Mouse (Mus musculus) ovary, adult 18-20 months (tissue): Measurements from ENCODE around the gene Gp5.
"Not testable (repeated sequence)": the region's sequence is repeated elsewhere in the genome, so short reads cannot be mapped to it uniquely, and the experiment has no call there.

ENCODE experiments used
- DNase-seq: peaks from one replicate; pipeline ENCODE4 v3.0.0; 2022; ENCODE audit warnings: low spot score, mixed read lengths

Gp5 gene

DNA sequence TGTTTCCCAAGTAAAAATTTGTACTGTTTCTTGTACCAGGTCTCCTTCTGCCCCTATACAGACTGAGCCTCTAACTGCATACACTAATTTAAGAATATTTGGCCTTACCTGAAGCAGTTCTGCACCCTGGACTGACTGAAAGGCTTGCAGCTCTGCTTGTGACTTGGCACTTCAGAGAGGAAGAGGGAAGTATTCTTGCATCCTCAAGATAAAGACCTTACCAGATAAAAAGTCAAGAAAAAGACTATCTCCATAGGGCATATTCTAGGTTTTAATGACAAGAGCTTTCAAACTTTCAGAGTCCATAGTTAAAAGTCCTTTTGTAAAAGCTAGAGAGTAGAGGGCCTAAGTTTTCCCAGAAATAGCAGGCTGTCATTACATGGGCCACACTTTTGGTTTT lies at the start of gene Gp5:
Gene Gp5, minus strand, starts transcription at position 133 of the 400 bp plus-strand sequence.
- no peak for DNase-seq

DNA sequence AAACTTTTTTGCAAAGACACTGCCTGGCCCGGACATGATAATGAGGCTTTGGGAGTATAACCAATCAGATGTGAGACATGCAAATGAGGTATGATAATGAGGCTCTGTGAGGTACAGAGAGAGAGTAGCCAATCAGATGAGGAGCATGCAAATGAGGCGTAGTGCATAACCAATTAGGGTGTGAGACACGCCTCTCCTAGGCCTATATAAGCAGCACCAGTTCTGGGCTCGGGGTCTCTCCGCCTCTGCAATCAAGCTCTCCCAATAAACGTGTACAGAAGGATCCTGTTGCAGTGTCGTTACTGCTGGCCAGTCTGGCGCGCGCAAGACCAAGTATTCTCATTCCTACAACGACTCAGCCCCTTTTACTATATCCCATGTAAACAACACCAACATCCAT lies 42.9 kb upstream of the Gp5 start:
- DNase-seq, result not testable (repeated sequence)

DNA sequence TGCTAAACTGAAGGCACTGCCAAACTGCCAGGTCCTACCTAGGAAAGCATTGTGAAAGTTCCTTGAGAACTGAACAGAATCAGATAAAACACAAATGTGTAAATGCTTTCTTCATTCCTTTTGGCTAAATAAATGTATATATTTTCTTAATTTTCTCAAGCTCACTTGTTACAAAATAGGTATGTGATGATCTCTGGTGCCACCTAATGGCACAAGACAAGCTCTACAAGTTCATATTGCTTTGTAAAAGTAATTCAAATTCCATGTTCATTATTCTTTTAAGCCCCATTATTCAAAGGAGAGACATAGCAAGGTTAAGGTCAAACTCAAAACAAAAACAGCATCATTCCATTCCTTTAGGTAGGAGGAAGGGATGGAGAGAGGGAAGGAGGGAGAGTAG lies 3.7 kb upstream of the Gp5 start:
- DNase-seq, result no peak

DNA sequence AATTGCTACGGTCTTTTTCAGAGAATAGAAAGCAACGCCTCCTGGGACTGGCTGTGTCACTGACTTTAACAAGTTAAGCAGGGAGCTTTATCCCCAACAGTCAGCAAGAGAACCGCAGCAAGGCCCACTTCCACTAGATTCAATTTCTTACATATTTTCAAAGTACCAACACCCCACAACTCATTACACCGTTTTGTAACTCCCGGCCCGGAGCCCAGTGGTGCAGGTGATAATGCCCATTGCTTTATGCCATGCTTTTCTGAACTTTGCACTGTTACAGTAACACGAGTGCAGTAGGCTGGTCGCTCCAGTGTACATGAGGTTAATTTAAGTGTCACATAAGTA lies 436 bp downstream of the Gp5 start:
- DNase-seq, result no peak

DNA sequence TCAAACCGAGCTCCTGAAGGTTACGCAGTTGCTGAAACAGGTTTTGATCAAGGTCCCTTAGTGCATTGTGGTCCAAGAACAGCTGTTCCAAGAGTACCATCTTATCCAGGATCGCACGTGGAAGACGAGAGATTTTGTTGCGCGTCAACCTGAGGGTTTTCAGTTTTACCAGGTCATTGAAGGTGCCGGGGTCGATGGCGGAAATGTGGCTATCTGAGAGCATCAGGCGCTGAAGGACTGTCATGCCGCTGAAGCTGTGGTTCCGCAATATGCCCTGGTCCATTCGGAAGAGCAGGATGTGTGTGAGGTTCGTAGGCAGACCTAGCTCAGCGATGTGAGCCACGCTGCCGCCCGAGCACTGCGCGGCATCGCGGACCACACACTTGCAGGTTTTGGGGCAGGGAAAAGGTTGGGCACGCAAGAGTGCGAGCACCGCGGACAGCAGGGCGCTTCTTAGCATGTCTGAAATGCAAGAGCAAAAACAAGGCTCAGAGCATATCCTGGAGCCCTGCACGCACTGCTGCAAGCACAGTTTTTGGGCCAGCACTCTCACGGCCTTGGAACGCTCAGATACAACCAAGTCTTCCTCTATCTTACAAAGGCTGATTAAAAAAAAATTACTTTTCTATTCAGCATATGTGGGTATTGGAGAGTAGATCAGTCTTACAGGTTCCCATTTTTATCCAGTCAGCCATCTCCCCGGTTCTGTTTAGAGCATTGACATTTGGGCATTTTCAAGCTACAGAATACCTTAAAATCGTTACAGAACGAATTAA lies 996 bp downstream of the Gp5 start:
- no peak for DNase-seq

DNA sequence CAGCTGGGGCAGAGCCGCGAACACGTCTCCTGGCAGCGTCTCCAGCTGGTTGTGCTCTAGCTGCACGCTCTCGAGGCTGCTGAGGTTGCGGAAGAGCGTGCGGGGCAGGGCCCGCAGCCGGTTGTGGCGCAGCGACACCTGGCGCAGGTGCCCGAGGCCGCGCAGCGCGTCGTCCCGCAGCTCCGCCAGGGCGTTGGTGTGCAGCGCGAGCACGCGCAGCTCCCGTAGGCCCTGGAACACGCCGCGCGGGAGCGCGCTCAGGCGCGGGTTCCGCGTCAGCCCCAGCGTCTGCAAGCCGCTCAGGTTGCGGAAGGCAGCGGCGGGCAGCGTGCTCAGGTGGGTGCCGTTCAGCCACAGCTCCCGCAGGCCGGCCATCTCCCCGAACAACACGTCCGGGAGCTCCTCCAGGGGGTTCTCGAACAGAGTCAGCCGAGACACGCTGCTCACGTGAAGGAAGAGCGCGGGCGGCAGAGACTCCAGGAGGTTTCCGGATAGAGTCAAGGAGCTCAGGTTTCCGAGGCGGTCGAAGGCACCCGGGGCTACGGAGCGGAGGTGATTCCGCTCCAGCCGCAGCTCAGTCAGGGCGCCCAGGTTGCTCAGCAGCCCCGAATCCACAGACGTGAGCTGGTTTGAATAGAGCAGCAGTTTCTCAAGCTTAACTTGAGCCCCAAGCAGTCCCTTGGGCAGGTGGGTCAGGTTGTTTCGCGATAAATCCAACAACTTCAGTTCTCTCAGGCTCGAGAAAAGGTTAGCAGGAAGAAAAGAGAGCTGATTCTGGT lies 1.8 kb downstream of the Gp5 start:
- DNase-seq, result no peak

DNA sequence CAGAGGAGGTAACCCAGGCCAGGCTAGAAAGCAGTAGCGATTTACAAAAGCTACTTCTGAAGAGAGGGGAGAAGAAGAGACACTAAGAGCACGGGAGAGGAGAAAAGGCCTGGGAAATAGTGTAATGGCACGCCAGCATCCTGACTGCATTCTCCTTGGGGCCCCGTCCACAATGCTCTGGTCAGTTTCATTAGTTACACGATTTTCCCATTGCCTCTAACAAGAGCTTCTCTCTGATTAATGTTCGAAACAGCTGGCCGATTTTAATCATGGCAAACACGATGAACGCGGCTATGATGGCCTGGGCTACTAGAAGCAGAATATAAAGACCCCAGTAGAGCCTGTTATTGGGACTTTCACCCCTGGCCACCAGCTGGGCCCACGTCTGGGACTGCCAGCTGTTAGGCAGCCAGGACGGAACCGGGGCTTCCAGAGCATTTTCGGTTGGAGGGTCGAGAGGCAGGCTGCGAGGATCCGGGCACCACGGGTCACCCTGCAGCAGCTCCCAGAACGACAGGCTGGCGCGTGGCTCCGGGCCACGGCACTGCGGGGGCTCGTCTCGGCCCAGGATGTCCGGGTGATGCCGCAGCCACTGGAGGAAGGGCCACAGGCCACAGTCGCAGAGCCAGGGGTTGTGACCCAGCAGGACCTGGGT lies 2.5 kb downstream of the Gp5 start:
- no peak for DNase-seq

DNA sequence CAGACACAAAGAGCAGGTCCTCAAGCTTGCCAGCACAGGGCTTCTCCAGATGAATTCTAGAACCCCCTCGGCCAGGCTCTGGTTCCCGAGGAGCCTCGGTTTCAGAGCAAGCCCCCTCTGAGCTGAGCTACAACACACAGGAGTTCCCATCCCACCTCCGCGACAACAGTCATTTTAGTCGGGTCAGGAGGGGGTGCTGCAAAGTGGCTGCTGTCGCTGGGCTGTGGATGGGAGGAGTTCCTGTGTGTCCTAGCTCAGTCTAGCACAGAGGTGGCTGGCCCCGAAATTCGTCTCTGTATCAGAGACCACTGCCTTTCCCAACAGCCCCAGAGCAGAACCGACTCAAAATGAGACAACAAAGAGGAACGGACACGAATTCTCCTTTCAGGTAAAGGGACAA lies 3.3 kb downstream of the Gp5 start:
- DNase-seq, result no peak

DNA sequence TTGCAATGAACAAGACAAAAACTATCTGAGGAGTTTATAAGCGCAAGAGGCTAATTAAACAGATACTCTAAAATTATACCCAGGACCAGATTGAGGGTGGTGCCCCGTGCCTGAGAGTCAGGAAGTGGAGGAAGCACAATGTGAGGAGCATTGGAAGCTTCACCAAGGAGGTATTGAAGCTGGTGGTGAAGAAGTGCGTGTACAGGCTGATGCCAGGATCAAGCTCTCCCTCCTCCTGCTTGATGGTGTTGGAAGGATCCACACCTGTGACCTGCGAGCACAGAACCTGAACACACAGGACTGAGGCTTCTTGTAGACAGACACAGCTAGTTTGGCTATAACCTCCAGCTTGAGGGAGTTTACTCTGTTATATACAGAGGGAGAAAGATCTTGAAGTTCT lies 4.5 kb downstream of the Gp5 start:
- no peak for DNase-seq

DNA sequence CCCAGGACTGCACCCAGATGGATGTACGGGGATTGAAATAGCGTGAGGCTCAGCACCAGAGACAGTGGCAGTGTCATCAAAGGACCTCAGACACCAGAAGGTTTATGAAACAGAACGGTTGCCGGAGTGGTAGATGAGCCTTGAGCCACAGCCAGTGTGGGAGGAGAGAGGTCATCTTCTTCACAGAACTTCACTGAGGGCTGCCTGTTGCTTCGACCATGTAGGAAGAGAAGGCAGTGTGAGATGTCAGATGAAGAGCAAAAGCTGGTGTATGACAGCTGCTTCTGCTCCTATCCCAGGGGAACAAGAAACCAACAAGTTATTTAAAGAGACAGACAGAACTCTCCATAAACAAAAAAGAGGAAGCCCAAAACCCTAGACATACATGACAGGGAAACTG lies 6.3 kb downstream of the Gp5 start:
- DNase-seq, result no peak

DNA sequence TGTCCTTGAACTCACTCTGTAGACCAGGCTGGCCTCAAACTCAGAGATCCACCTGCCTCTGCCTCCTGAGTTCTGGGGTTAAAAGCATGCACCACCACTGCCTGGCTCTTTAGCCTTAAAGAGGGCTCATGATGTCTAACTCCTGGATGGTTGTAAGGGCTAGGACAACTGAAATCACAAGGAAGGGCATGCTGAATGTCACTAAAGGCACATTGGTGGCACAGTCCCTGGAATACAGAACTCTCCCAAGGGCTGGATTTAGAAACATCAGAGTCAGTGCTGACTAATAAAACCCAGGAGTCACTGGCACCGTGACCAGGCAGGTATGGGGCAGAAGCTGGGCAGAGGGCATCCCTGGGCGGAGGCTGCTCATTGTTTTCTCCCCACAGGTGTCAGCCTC lies 7.2 kb downstream of the Gp5 start:
- no peak for DNase-seq

DNA sequence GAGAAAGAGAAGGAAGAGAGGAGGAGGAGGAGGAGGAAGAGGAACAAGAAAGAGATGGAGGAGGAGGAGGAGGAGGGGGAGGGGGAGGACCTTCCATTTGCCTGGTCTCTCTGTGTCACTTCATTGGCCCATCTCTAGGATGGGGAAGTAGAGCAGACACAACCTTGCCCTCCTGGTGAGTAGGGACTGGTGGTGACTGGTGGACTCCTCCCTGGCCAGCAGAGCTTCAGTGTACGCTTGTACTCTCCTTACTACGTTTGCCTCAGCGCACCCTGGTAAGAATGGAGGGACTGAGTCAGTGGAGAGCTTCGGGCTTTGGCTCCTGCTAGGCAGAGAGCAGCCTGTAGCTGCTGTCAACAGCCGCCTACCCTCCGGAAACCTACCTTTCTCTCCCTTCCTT lies 7.9 kb downstream of the Gp5 start:
- no peak for DNase-seq

DNA sequence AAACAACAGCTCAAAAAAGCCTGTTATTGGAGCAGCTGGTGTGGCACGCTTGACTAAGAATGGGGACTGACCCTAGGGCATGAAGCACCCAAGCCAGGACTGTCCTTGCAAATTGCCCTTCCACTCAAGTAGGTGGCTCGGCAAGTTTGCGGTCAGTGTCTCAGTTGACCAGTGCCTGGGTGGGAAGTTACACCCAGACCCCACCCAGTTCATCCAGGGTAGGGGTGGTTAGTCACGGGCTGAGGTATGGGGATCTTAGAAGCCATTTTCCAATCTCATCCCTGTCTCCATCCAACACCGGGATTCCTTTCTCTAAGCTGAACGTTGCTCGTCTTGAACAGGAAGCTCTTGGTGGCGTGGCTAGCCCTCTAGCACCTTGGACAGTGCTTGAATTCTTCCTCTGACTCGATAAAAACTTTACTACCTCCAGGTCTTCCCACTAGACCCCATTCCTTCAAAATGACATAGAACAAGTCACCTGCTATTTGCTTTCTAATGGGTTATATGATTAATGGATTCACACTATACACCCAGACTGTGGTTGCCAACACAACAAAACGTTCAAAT lies 10.8 kb downstream of the Gp5 start:
- no peak for DNase-seq

DNA sequence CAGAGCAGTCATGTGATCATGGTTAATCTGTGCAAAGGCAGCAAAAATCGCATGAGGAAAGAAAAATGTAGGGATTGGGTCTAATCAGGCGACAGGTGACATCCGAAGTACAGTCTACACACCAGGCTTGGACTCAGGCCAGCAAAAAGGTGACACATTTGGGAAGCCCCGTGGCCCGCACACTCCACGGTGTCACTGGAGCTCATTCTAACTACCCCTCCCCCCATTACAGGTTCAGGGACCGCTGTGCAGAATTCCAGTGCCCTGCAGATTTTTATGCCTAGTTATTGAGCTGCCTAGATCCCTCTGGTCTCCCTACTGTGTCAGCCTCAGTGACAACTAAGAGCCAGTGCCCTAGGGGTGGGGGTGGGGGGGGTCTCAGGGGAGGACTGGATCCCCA lies 13.1 kb downstream of the Gp5 start:
- DNase-seq, result no peak

DNA sequence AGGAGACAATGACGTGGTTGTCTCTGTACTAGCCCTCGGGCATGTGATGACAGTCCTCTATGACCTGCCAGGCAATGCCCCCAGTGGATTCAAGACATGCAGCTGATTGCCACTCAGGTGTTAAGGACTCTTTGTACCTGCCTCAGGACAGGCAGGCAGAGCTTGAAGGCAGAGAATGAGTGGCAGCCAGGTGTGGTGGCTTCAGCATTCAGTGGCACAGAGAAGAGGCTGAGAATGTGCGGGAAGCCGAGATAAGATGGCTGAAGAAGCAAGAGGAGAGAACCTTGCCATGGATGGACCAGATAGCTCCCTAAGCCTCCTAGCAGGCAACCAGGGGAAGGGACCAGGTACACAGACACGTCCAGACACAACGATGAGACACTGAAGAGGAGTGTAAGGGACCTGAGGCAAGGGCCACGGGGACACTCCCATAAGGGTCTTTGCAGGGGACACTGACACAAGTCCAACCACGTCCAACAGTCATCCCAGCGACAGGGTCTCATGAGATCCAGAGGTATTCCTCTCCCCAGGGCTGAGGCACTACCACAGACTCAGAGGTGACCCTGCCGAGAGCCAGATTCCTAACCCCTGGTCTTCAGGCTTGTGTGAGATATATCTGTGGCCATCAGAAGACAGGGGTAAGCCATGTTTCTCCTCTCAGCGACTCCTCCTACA lies 13.8 kb downstream of the Gp5 start:
- no peak for DNase-seq

DNA sequence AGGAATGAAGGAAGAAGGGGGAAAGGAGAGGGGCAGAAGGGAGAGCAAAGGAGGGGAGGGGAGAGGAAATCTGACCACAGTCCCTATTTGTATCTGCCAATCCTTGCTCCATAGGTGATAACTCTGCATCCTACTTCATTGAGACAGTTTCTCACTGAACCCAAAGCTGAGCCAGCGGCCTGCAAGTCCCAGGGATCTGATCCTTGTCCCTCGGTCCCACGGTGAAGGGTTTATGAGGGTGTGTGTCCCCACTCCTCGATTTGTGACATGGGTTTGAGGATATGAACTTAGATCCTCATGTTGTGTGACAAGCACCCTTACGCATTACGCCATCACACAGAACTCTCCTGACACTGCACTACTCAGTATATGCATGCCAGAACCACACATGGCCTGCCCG lies 15.5 kb downstream of the Gp5 start:
- no peak for DNase-seq

DNA sequence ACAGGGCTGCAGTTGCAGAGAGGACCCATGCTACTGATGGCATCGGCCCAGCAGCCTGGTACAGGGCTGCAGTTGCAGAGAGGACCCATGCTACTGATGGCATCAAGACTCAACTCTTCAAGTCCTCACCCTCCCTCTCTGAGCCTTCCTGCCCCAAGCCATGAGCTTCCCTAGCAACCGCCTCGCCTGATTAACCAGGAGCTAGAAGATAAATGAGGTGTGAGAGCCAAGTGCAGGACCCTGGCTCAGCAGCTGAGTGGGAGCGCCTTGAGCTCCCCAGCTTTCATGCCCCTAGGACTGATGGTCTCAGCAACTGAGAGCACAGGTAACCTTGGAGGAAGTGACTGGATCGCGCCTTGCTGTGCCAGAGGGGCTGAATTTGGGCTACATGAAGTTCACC lies 20.1 kb downstream of the Gp5 start:
- no peak for DNase-seq

DNA sequence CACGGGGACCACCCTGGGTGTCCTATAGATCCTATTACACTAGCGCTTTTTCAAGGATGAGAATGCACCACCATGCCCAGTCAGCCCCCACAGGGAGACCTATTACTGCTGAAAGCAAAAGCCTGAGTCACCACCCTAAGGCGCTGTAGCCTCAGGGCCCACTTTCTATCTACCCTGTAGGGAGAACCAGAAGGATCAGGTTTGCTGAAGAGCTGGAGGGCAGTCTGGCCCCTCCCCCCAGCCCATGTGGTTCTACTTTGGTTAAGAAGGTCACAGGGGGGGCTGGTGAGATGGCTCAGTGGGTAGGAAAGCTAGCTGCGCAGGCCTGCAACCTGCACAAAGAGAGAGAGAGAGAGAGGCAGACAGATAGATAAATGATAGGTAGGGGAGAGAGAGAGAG lies 24.9 kb downstream of the Gp5 start:
- no peak for DNase-seq

DNA sequence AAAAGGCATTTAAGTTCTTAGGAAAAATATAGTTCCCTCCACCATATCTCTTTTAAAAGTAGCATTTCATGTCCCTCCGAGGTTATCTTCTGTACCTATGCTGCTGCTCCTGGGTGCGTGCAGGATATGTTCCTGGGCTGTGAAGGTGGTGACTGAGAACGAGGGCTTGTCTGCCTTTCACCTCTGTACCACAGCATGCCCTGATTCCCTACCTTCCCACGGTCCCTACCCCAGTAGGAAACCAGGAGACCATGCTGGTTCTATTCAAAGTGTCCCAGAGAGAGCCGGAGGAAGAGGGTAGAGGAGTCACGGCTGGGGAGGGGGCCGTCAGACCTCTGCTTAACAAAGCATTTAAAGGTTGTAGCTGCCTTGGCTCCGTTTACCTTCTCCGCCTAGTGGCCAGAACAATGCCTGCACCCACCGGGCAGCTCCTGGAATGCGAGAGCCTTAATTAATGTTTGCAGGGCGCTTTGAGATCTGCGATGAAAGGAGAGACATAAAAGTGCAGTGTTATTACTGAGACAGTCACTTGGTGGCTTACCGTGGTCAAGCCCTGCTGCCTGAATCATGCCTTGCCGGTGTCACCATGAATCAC lies 26.7 kb downstream of the Gp5 start:
- no peak for DNase-seq

DNA sequence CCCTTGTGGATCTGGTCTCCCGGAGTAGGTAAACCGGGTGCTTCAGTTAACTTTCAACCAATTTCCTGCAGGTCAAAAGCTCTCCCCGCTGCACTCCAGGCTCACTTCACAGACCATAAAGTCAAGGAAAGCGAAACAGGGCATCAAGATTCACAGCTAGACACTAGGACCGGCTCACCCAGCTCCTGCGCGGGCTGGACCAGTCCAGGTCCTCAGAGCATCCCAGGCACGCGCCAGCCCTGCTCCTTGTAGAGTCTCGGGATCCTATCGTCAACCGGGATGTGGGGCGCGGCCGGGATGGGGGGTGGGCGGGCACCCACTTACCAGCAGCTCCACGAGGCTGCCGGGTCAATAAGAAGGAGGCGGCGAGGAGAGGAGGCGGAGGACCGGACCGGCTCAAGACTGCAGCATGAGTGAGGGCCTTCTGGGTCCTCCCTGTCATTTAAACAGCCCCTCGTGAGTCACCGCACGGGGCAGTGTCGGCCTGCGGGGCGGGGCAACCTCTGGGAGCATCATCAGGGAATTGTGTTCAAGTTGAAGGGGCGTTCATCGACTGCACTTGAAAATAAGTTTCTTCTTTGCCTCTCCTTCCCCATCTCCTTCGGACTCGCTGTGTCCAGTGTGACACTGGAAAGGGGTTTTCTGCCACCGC lies 27.6 kb downstream of the Gp5 start, which contains the start of gene Lrrc15:
Gene Lrrc15, minus strand, starts transcription at position 413 of the 652 bp plus-strand sequence.
- no peak for DNase-seq

DNA sequence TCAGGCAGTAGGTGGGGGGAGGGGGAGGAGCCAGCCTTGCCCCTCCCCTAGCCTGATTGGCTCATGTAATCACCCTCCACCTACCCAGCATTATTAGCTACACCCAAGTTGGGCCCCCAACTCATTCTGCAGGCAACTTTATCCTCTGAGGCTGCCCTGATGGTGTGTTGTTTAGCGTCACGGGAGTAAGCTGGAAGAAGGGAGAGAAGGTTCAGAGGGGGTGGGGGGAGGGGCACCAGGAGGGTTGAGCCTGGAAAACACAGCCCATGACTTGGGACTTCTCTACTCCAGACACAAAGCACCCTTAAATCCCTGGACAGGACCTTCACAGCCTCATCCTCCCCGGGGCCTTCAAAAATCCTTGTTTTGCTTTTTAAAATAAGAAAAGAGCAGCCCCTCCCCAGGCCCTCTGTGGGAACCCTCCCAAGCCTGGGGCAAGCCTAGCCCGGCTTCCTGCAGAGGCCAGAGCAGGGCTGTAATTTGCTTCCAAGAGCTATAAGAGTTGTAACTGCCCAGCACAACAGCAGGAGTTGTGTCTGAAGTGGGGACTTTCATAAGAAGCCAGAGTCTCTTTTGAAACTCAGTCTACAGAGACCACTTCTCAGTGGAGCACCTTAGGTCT lies 29.8 kb downstream of the Gp5 start:
- DNase-seq, result no peak
